In the genomic region with DNA sequence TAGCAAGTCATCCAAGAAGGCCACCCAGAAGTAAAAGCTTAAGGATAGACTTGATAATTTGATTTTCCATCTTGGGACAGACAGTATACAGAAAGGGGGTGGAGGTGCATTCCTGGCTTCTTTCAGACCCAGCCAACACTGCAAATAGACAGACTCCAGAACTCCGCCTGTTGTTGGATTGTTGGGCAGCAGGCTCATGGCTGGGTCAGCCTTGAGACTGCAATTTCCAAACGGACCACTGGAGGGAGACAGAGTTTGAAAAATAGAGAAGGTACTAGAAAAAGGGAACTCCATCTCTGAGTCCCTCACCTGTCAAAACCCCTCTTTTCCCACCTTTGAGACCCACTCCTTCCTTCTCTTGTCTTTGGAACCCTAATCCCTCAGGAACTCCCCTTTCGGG, we compare ENCODE assay signal across 9 mouse cellular contexts. TPM values are rescaled to one million over a fixed set of nuclear protein-coding genes. Genes with fewer than 3 reads are reported as not detected.
DNase-seq lines count a peak whose midpoint lies in the region; ATAC-seq and TF ChIP-seq lines count a peak whose summit lies in the region.
"Had no signal": no experiment of that assay in that cellular context is flagged by ENCODE, and none has a peak within 500 bp of the region (broad histone marks: within the 10 kb centered on the region; RNA-seq: fewer than 3 reads in every experiment).

No protein-coding gene starts in this region.

- no peaks in the 10 kb centered on the region for H3K9me3 ChIP-seq in forebrain, embryonic 13.5 days (replicated peaks)
- H3K9me3 ChIP-seq: neural tube, embryonic 12.5 days had no signal

- H3K4me1 ChIP-seq in forebrain, embryonic 13.5 days = no peaks in the 10 kb centered on the region
- no peaks in the 10 kb centered on the region for H3K4me1 ChIP-seq in spleen, adult 2 months (ENCODE audit: control insufficient read depth, insufficient read depth, insufficient read length)
- H3K4me1 ChIP-seq: neural tube, embryonic 12.5 days had no signal

- no peak for TF ChIP-seq POLR2A in spleen, adult 2 months (IDR thresholded peaks at IDR 0.05; ENCODE audit: low read depth, low read length)

- no peak overlapping the region for H3K4me3 ChIP-seq in forebrain, embryonic 13.5 days
- H3K4me3 ChIP-seq in spleen, adult 2 months (ENCODE audit: extremely low read depth, insufficient read depth, insufficient read length) = no peak overlapping the region
- H3K4me3 ChIP-seq: neural tube, embryonic 12.5 days had no signal

- no peak overlapping the region for H3K4me2 ChIP-seq in forebrain, embryonic 13.5 days
- H3K4me2 ChIP-seq: neural tube, embryonic 12.5 days had no signal

- WGBS in forebrain, embryonic 13.5 days = 37% methylated on average over 3 of the region's 3 CpGs
- 43% methylated on average over 3 of the region's 3 CpGs for WGBS in spleen, adult 2 months

- ATAC-seq in forebrain, embryonic 13.5 days = peak; percentile 41; the same call in 1 of the 2 replicates
- ATAC-seq in megakaryocyte, adult 5-6 weeks (ENCODE audit: poor library complexity, severe bottlenecking) = peak; percentile 81

- no peaks in the 10 kb centered on the region for H3K36me3 ChIP-seq in forebrain, embryonic 13.5 days (ENCODE audit: poor library complexity, severe bottlenecking)
- H3K36me3 ChIP-seq in spleen, adult 2 months (ENCODE audit: control insufficient read depth, insufficient read depth, low read length) = no peaks in the 10 kb centered on the region
- H3K36me3 ChIP-seq: neural tube, embryonic 12.5 days had no signal

- peak; percentile 60 for DNase-seq in gastrocnemius, adult 18-20 months (ENCODE audit: low spot score)
- DNase-seq in gastrocnemius, postnatal 25 days = no peak
- peak; percentile 49 for DNase-seq in A20 (ENCODE audit: low read depth, low spot score)
- peak; percentile 45 for DNase-seq in adrenal gland, postnatal 25 days
- DNase-seq in kidney, postnatal 36 days = peak; percentile 65 to 76
- peak in 1 of 2 experiments; percentile 47 for DNase-seq in spleen, adult 2 months (ENCODE audit: low read depth in 1 of 2, low spot score in 2 of 2)

- TF ChIP-seq CTCF in spleen, adult 2 months (IDR thresholded peaks at IDR 0.05; ENCODE audit: extremely low read depth, insufficient read depth, insufficient read length, insufficient replicate concordance) = peak; percentile 44; the same call in 1 of the 2 replicates

- H3K27me3 ChIP-seq in forebrain, embryonic 13.5 days = peaks cover 24% of the 10 kb centered on the region
- H3K27me3 ChIP-seq in spleen, adult 2 months (ENCODE audit: control insufficient read depth, insufficient read depth, low read length) = no peaks in the 10 kb centered on the region
- H3K27me3 ChIP-seq: neural tube, embryonic 12.5 days had no signal

- no peak overlapping the region for H3K9ac ChIP-seq in forebrain, embryonic 13.5 days
- H3K9ac ChIP-seq: neural tube, embryonic 12.5 days had no signal

- H3K27ac ChIP-seq in forebrain, embryonic 13.5 days = no peak overlapping the region
- H3K27ac ChIP-seq in spleen, adult 2 months (ENCODE audit: insufficient read depth, low read length) = no peak overlapping the region
- H3K27ac ChIP-seq: neural tube, embryonic 12.5 days had no signal

RNA-seq across cellular contexts. Expression of a gene that starts 5.9 kb away (rescaled TPM):
- 1 to 10 TPM; 5.4 to 6.6 TPM for total RNA-seq in gastrocnemius, adult 18-20 months (2021)
- total RNA-seq in gastrocnemius, postnatal 25 days (2021) = 1 to 10 TPM; 4.4 to 6.8 TPM
- total RNA-seq in adrenal gland, postnatal 25 days (2021) = 47.3 and 60.8 TPM in 2 replicates
- 67.6 and 71.9 TPM in 2 replicates for polyA plus RNA-seq in forebrain, embryonic 13.5 days (2015; fragmentation: Nextera tagmentation; extraction: Ambion mirVana)
- total RNA-seq in megakaryocyte, adult 5-6 weeks (2015) = 1.1 and 1.5 TPM in 2 replicates
- 0.95 and 1.4 TPM in 2 replicates for total RNA-seq in megakaryocyte, adult 5-6 weeks (2017)
- 11.5 and 11.9 TPM in 2 replicates for polyA plus RNA-seq in spleen, adult 2 months (2012; rRNA removed)
